ENCODE assay signal across 9 mouse cellular contexts in the genomic region with DNA sequence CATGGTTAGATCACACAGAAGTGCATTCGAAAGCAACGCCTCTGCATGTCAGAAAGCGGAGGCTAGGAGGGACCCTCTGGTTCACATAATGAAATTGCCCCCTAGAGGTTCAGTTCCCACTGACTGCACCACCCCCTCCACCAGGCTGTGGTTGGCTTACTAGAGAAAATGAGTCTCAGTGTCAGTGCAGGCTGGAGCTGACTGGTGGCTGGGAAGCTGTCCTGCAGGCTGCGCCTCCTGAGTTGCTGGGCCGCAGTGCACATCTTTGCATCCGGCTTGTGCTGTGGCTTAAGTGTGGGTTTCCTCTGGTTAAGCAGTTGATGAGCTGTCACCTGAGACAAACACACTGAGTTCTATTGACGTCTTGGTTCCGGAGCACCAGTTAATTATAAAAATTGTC.
DNase-seq lines count a peak whose midpoint lies in the region; ATAC-seq and TF ChIP-seq lines count a peak whose summit lies in the region.
"Had no signal": no experiment of that assay in that cellular context is flagged by ENCODE, and none has a peak within 500 bp of the region (broad histone marks: within the 10 kb centered on the region; RNA-seq: fewer than 3 reads in every experiment).

No protein-coding gene starts in this region.

- H3K27me3 ChIP-seq in forebrain, embryonic 14.5 days (replicated peaks; ENCODE audit: control insufficient read depth, insufficient read depth, low read length): no peaks in the 10 kb centered on the region
- H3K27me3 ChIP-seq in thymus, adult 2 months (ENCODE audit: control insufficient read depth, insufficient read depth, low read length): no peaks in the 10 kb centered on the region

- ATAC-seq in forebrain, embryonic 14.5 days: peak; percentile 88
- peak; percentile 80 for ATAC-seq in megakaryocyte, adult 5-6 weeks (ENCODE audit: poor library complexity, severe bottlenecking)

- H3K36me3 ChIP-seq in forebrain, embryonic 14.5 days (ENCODE audit: control insufficient read depth, insufficient read depth, low read length): no peaks in the 10 kb centered on the region
- no peaks in the 10 kb centered on the region for H3K36me3 ChIP-seq in thymus, adult 2 months (ENCODE audit: control insufficient read depth, insufficient read depth, low read length)

- H3K4me1 ChIP-seq in forebrain, embryonic 14.5 days (ENCODE audit: control insufficient read depth, insufficient read depth, low read length): peaks cover 16% of the 10 kb centered on the region
- peaks cover 52% of the 10 kb centered on the region for H3K4me1 ChIP-seq in thymus, adult 2 months (replicated peaks; ENCODE audit: control insufficient read depth, insufficient read depth, low read length)

- TF ChIP-seq POLR2A in thymus, adult 2 months (IDR thresholded peaks at IDR 0.05; ENCODE audit: control insufficient read depth, extremely low read depth, insufficient read depth, low read length, poor library complexity): no peak

- no peaks in the 10 kb centered on the region for H3K9me3 ChIP-seq in forebrain, embryonic 14.5 days (replicated peaks; ENCODE audit: control insufficient read depth, low read length)
- H3K9me3 ChIP-seq: G1E had no signal

- TF ChIP-seq CTCF in thymus, adult 2 months (IDR thresholded peaks at IDR 0.05; ENCODE audit: borderline replicate concordance, control insufficient read depth, extremely low read depth, insufficient read depth, low read length, poor library complexity): peak; percentile 69; the same call in 1 of the 2 replicates

- peak overlapping the region; percentile 53 for H3K27ac ChIP-seq in forebrain, embryonic 14.5 days (ENCODE audit: low read depth, low read length)
- peak overlapping the region; percentile 30; the same call in 1 of the 2 replicates for H3K27ac ChIP-seq in thymus, adult 2 months (ENCODE audit: control insufficient read depth, insufficient read depth, low read length)

- no peak overlapping the region for H3K4me3 ChIP-seq in forebrain, embryonic 14.5 days (ENCODE audit: low read depth, low read length)
- H3K4me3 ChIP-seq in thymus, adult 2 months (ENCODE audit: control insufficient read depth, insufficient read depth, low read length): no peak overlapping the region

- H3K4me2 ChIP-seq in forebrain, embryonic 14.5 days (ENCODE audit: low read length): no peak overlapping the region

- DNase-seq in layer of hippocampus, postnatal 10 days (ENCODE audit: low spot score in 2 of 2): peak; percentile 31 to 36
- DNase-seq in layer of hippocampus, postnatal 25 days (ENCODE audit: extremely low spot score in 1 of 2, low spot score in 1 of 2): no peak
- peak; percentile 79 for DNase-seq in forebrain, embryonic 14.5 days (ENCODE audit: low spot score)
- DNase-seq in thymus, adult 2 months: peak; percentile 74
- DNase-seq in layer of hippocampus, adult 9-10 months (ENCODE audit: low spot score): no peak
- no peak for DNase-seq in adrenal gland, postnatal 14 days
- DNase-seq in testis, postnatal 14 days (ENCODE audit: low spot score): no peak

- whole genome bisulfite sequencing in forebrain, embryonic 14.5 days: 43% methylated on average over 8 of the region's 8 CpGs
- WGBS in thymus, adult 2 months: 10% methylated on average over 8 of the region's 8 CpGs

- no peak overlapping the region for H3K9ac ChIP-seq in forebrain, embryonic 14.5 days (ENCODE audit: low read length)

Comparison
In these comparisons a context has a peak if more than half of its experiments do, and no peak if none do; other contexts are left out.
1. DNase-seq: peak in layer of hippocampus, postnatal 10 days (2 of 2), forebrain, embryonic 14.5 days (single experiment) and thymus, adult 2 months (single experiment); none in layer of hippocampus, postnatal 25 days (0 of 2), layer of hippocampus, adult 9-10 months (single experiment), adrenal gland, postnatal 14 days (single experiment) and testis, postnatal 14 days (single experiment).